Mouse (Mus musculus) liver, embryonic 12.5 days (tissue): Measurements from ENCODE around the gene Zscan4-ps3. TPM values are rescaled to one million over a fixed set of nuclear protein-coding genes. Genes with fewer than 3 reads are reported as not detected.
"Not testable (repeated sequence)": the region's sequence is repeated elsewhere in the genome, so short reads cannot be mapped to it uniquely, and the experiment has no call there.

Source experiments
- ATAC-seq: fragments of 200-750 bp; cut with Nextera tagmentation; 2 replicates; pipeline ENCODE4 v1.8.0; 2017; ENCODE audit warnings: moderate number of reproducible peaks, mild to moderate bottlenecking, moderate library complexity
- H3K27ac ChIP-seq: fragments of 300-500 bp; sonication (generic); 2 replicates; pipeline ENCODE4 v1.5.1; 2016; ENCODE audit warnings: mild to moderate bottlenecking
- H3K27me3 ChIP-seq: fragments of 300-500 bp; sonication (generic); replicated peaks from 2 replicates; pipeline ENCODE4 v1.6.1; 2016; ENCODE audit warnings: mild to moderate bottlenecking, moderate library complexity
- H3K36me3 ChIP-seq: fragments of 300-500 bp; sonication (generic); 2 replicates; pipeline ENCODE4 v1.6.1; 2016; ENCODE audit warnings: mild to moderate bottlenecking, moderate library complexity
- H3K4me1 ChIP-seq: fragments of 300-500 bp; sonication (generic); 2 replicates; pipeline ENCODE4 v1.6.1; 2016
- H3K4me2 ChIP-seq: fragments of 300-500 bp; sonication (generic); 2 replicates; pipeline ENCODE4 v1.6.1; 2016; ENCODE audit warnings: mild to moderate bottlenecking, moderate library complexity
- H3K4me3 ChIP-seq: fragments of 300-500 bp; sonication (generic); 2 replicates; pipeline ENCODE4 v1.5.1; 2016; ENCODE audit warnings: mild to moderate bottlenecking, moderate library complexity
- H3K9ac ChIP-seq: fragments of 300-500 bp; sonication (generic); 2 replicates; pipeline ENCODE4 v1.6.1; 2016; ENCODE audit warnings: mild to moderate bottlenecking, moderate library complexity
- H3K9me3 ChIP-seq: fragments of 300-500 bp; sonication (generic); replicated peaks from 2 replicates; pipeline ENCODE4 v1.6.1; 2016; ENCODE audit warnings: mild to moderate bottlenecking, moderate library complexity
- WGBS: fragments of 180-500 bp; shearing (Covaris S2); methylation state at CpG from one replicate; pipeline ENCODE4 v1.1.7; 2016; ENCODE audit not compliant: insufficient replicate concordance; 5-methylcytosine and 5-hydroxymethylcytosine counted together
- polyA plus RNA-seq: library from polyadenylated mRNA; unstranded; fragments of >200 nt; fragmentation: Nextera tagmentation; extraction: Ambion mirVana; gene quantifications from 2 replicates; pipeline ENCODE4 v1.2.1, GENCODE M21; 2016

Gene Zscan4-ps3
- not detected in 2 replicates for polyA plus RNA-seq

DNA sequence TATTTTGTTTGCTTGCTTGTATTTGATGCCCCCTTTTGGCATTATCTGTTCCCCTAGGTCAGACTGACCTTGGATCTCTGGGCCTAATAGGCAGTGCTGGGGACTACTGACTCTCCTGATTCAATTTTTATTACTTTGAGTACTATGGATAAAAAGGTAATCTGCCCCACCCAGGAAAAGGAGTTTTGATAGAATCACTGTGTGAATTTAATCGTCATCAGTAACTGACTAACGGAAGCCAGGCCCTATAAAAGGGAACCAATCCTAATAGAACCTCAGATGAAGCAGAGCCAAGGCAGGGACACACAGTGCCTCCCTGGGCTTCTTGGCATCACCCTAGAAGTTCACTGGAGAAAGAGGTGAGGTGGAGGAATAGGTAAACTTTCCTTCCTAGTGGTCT is at the start of gene Zscan4-ps3:
Gene Zscan4-ps3 (plus strand): TSS at position 301 of the 400 bp plus-strand sequence.
- ATAC-seq, H3K36me3 ChIP-seq: not testable (repeated sequence)
- 62% methylated on average over 2 of the region's 2 CpGs for WGBS

DNA sequence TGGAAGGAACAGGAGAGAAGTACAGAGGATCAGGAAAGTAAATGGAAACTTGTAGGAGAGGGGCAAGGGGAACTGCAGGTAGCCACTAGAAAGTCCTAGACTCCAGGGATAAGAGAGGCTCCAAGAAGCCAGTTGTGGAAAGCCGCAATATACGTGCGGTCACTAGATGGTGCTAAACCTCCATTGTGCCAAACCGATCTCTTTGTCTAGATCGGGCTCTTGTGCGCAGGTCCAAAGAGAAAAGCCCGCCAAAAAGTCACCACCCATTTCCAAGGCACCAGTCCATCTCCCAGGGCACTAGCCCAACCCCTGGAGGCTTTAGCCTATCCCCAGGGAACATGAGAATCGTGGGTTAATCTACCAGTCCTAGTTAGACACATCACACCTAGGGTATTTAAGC is 8.0 kb downstream of the Zscan4-ps3 start:
- not testable (repeated sequence) for H3K36me3 ChIP-seq, H3K9me3 ChIP-seq, H3K4me3 ChIP-seq, H3K4me2 ChIP-seq, H3K27ac ChIP-seq, H3K27me3 ChIP-seq, H3K4me1 ChIP-seq, ATAC-seq, H3K9ac ChIP-seq
- 6% methylated on average over 8 of the region's 8 CpGs for WGBS

More for the DNA sequence above, at the start of gene Zscan4-ps3:
- not testable (repeated sequence) for H3K9ac ChIP-seq, H3K4me1 ChIP-seq, H3K4me2 ChIP-seq, H3K27me3 ChIP-seq, H3K27ac ChIP-seq, H3K9me3 ChIP-seq, H3K4me3 ChIP-seq

Other genes starting within 250 kb of the Zscan4-ps3 start
- not detected in 2 replicates for gene Zscan4f, start 211.4 kb upstream of the Zscan4-ps3 start, polyA plus RNA-seq
- gene Zscan4-ps2, start 95.0 kb upstream of the Zscan4-ps3 start, polyA plus RNA-seq = not detected in 2 replicates
- gene Vmn1r72, start 70.8 kb downstream of the Zscan4-ps3 start, polyA plus RNA-seq = not detected in 2 replicates
- gene Vmn1r73, start 121.0 kb downstream of the Zscan4-ps3 start, polyA plus RNA-seq = not detected in 2 replicates
- not detected in 2 replicates for gene Vmn1r74, start 224.7 kb downstream of the Zscan4-ps3 start, polyA plus RNA-seq